In the genomic region with DNA sequence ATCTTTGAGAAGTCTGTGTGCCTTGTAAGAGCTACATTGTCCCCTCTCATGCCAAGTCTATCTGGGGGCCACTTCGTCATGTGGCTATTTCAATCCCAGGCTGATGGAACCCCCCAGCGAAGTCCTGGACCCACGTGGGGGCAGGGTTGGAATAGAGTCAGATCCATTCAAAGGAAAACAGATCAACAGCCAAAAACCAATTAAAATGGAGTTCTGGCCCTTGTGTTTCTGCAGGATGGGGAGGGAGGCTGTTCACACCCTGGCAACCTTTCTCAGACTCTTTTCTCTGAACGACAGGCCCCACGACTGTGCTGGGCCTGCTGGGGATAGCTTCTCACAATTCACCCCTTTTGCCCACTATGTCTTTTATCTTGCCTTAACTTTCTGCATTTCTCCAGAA, we compare ENCODE assay signal across 29 mouse cellular contexts. TPM values are rescaled to one million over a fixed set of nuclear protein-coding genes. Genes with fewer than 3 reads are reported as not detected.
A peak's percentile ranks its signal among the peaks of the same experiment; 100 is the strongest.
DNase-seq lines count a peak whose midpoint lies in the region; ATAC-seq and TF ChIP-seq lines count a peak whose summit lies in the region.
"Had no signal": no experiment of that assay in that cellular context is flagged by ENCODE, and none has a peak within 500 bp of the region (broad histone marks: within the 10 kb centered on the region; RNA-seq: fewer than 3 reads in every experiment).

No protein-coding gene starts in this region.

- TF ChIP-seq CTCF in testis, adult 2 months (IDR thresholded peaks at IDR 0.05; ENCODE audit: control insufficient read depth, insufficient read depth, insufficient replicate concordance, low read depth, low read length), result no peak

- no peaks in the 10 kb centered on the region for H3K36me3 ChIP-seq in forebrain, embryonic 10.5 days (replicated peaks)
- no peaks in the 10 kb centered on the region for H3K36me3 ChIP-seq in forebrain, embryonic 11.5 days (ENCODE audit: control insufficient read depth, insufficient read depth, low read length)
- no peaks in the 10 kb centered on the region for H3K36me3 ChIP-seq in testis, adult 2 months (ENCODE audit: control insufficient read depth, insufficient read depth, low read length)
- H3K36me3 ChIP-seq in heart, embryonic 11.5 days (ENCODE audit: control insufficient read depth, insufficient read depth, low read length), result no peaks in the 10 kb centered on the region
- H3K36me3 ChIP-seq: heart, embryonic 15.5 days; hindbrain, embryonic 12.5 days; limb, embryonic 13.5 days; lung, embryonic 15.5 days; midbrain, embryonic 12.5 days had no signal

- no peaks in the 10 kb centered on the region for H3K9me3 ChIP-seq in forebrain, embryonic 10.5 days
- H3K9me3 ChIP-seq in forebrain, embryonic 11.5 days (ENCODE audit: control insufficient read depth, low read length), result no peaks in the 10 kb centered on the region
- H3K9me3 ChIP-seq in heart, embryonic 11.5 days (replicated peaks; ENCODE audit: control insufficient read depth, low read length), result no peaks in the 10 kb centered on the region
- H3K9me3 ChIP-seq: heart, embryonic 15.5 days; hindbrain, embryonic 12.5 days; limb, embryonic 13.5 days; lung, embryonic 15.5 days; midbrain, embryonic 12.5 days had no signal

- peak overlapping the region; percentile 79 for H3K27ac ChIP-seq in forebrain, embryonic 10.5 days
- no peak overlapping the region for H3K27ac ChIP-seq in forebrain, embryonic 11.5 days (ENCODE audit: low read depth, low read length)
- no peak overlapping the region for H3K27ac ChIP-seq in testis, adult 2 months (ENCODE audit: control insufficient read depth, insufficient read depth, low read depth, low read length)
- no peak overlapping the region for H3K27ac ChIP-seq in heart, embryonic 11.5 days (ENCODE audit: low read depth, low read length)
- H3K27ac ChIP-seq: heart, embryonic 15.5 days; hindbrain, embryonic 12.5 days; limb, embryonic 13.5 days; lung, embryonic 15.5 days; midbrain, embryonic 12.5 days; stomach, postnatal 0 days had no signal

- peaks cover 58% of the 10 kb centered on the region for H3K27me3 ChIP-seq in forebrain, embryonic 10.5 days (ENCODE audit: poor library complexity, severe bottlenecking)
- H3K27me3 ChIP-seq in forebrain, embryonic 11.5 days (ENCODE audit: control insufficient read depth, insufficient read depth, low read length), result peaks cover 21% of the 10 kb centered on the region
- H3K27me3 ChIP-seq in testis, adult 2 months (ENCODE audit: control insufficient read depth, insufficient read depth, low read length), result no peaks in the 10 kb centered on the region
- H3K27me3 ChIP-seq in heart, embryonic 11.5 days (ENCODE audit: control insufficient read depth, insufficient read depth, low read length), result peaks cover 48% of the 10 kb centered on the region

- H3K4me2 ChIP-seq in forebrain, embryonic 11.5 days (ENCODE audit: low read depth, low read length, severe bottlenecking), result no peak overlapping the region
- H3K4me2 ChIP-seq in heart, embryonic 11.5 days, result no peak overlapping the region
- H3K4me2 ChIP-seq: heart, embryonic 15.5 days; hindbrain, embryonic 12.5 days; liver, embryonic 11.5 days; lung, embryonic 15.5 days; midbrain, embryonic 12.5 days had no signal

- H3K4me3 ChIP-seq in forebrain, embryonic 10.5 days, result no peak overlapping the region
- H3K4me3 ChIP-seq in forebrain, embryonic 11.5 days (ENCODE audit: low read depth, low read length), result no peak overlapping the region
- H3K4me3 ChIP-seq in testis, adult 2 months (ENCODE audit: control insufficient read depth, low read depth, low read length), result peak overlapping the region; percentile 29
- H3K4me3 ChIP-seq in heart, embryonic 11.5 days (ENCODE audit: low read depth, low read length), result no peak overlapping the region
- H3K4me3 ChIP-seq: erythroblast, embryonic 14.5 days; heart, embryonic 15.5 days; hindbrain, embryonic 12.5 days; left cerebral cortex, adult 2 months; limb, embryonic 13.5 days; lung, embryonic 15.5 days; midbrain, embryonic 12.5 days had no signal

- ATAC-seq in forebrain, embryonic 11.5 days (replicated peaks; ENCODE audit: low FRiP score), result no peak
- ATAC-seq in heart, embryonic 11.5 days (replicated peaks; ENCODE audit: insufficient number of reproducible peaks, low FRiP score, low TSS enrichment), result no peak
- ATAC-seq: intestine, postnatal 0 days had no signal

- TF ChIP-seq POLR2A in testis, adult 2 months (IDR thresholded peaks at IDR 0.05; ENCODE audit: control insufficient read depth, low read depth, low read length), result no peak

- peaks cover 62% of the 10 kb centered on the region for H3K4me1 ChIP-seq in forebrain, embryonic 10.5 days
- peaks cover 20% of the 10 kb centered on the region for H3K4me1 ChIP-seq in forebrain, embryonic 11.5 days (replicated peaks; ENCODE audit: control insufficient read depth, insufficient read depth, low read length)
- H3K4me1 ChIP-seq in testis, adult 2 months (ENCODE audit: control insufficient read depth, insufficient read depth, low read length), result peaks cover 17% of the 10 kb centered on the region
- H3K4me1 ChIP-seq in heart, embryonic 11.5 days (ENCODE audit: control insufficient read depth, insufficient read depth, low read length), result peaks cover 16% of the 10 kb centered on the region

- DNase-seq in forebrain, embryonic 10.5 days (ENCODE audit: extremely low spot score, low spot score), result no peak
- no peak for DNase-seq in forebrain, embryonic 11.5 days (ENCODE audit: low spot score)
- peak; percentile 43 to 63 for DNase-seq in layer of hippocampus, postnatal 10 days (ENCODE audit: low spot score in 2 of 2)
- DNase-seq in layer of hippocampus, adult 11-12 months (ENCODE audit: low spot score), result no peak
- no peak for DNase-seq in testis, postnatal 10 days (ENCODE audit: low spot score)
- no peak for DNase-seq in embryo, embryonic 10 days (ENCODE audit: low spot score)
- DNase-seq: adrenal gland, adult 8-10 months; cerebellum, adult 8-10 months; gastrocnemius, postnatal 14 days; kidney, adult 9 months; kidney, postnatal 10 days; right cerebral cortex, postnatal 4 days; thymus, postnatal 4 days had no signal

- H3K9ac ChIP-seq in forebrain, embryonic 11.5 days (ENCODE audit: low read length), result no peak overlapping the region
- H3K9ac ChIP-seq in heart, embryonic 11.5 days (ENCODE audit: low read depth, low read length), result no peak overlapping the region
- H3K9ac ChIP-seq: heart, embryonic 15.5 days; hindbrain, embryonic 12.5 days; limb, embryonic 13.5 days; lung, embryonic 15.5 days; midbrain, embryonic 12.5 days had no signal

- WGBS in forebrain, embryonic 10.5 days, result 55% methylated on average over 5 of the region's 5 CpGs
- 32% methylated on average over 5 of the region's 5 CpGs for WGBS in forebrain, embryonic 11.5 days
- WGBS in heart, embryonic 11.5 days (ENCODE audit: insufficient replicate concordance), result 53% methylated on average over 5 of the region's 5 CpGs

RNA-seq across cellular contexts. Expression of a gene that starts 7.8 kb away (rescaled TPM):
- polyA plus RNA-seq in forebrain, embryonic 10.5 days (2016; fragmentation: Nextera tagmentation; extraction: Ambion mirVana), result 19.4 and 20.1 TPM in 2 replicates
- polyA plus RNA-seq in forebrain, embryonic 11.5 days (2014; fragmentation: Nextera tagmentation; extraction: Ambion mirVana), result 16.3 and 18.4 TPM in 2 replicates
- total RNA-seq in layer of hippocampus, postnatal 10 days (2021), result 100 to 1,000 TPM in 1 of 2 experiments, 10 to 100 TPM in 1; 89.7 to 103 TPM
- polyA plus RNA-seq in testis, adult 2 months (2012; rRNA removed), result 17.9 and 19.7 TPM in 2 replicates
- polyA plus RNA-seq in heart, embryonic 11.5 days (2014; fragmentation: Nextera tagmentation; extraction: Ambion mirVana), result 4.3 and 5.5 TPM in 2 replicates
- total RNA-seq: CH12.LX; granulocyte monocyte progenitor cell, adult 5-6 weeks; neutrophil, adult 5-6 weeks had no signal
- polyA plus RNA-seq: erythroblast, embryonic 14.5 days had no signal

RNA-seq across cellular contexts. Expression of a gene that starts 20.3 kb away (rescaled TPM):
- 2.8 and 3.4 TPM in 2 replicates for polyA plus RNA-seq in forebrain, embryonic 10.5 days (2016; fragmentation: Nextera tagmentation; extraction: Ambion mirVana)
- polyA plus RNA-seq in forebrain, embryonic 11.5 days (2014; fragmentation: Nextera tagmentation; extraction: Ambion mirVana), result 2.5 and 3.0 TPM in 2 replicates
- 1 to 10 TPM; 6.3 to 7.4 TPM for total RNA-seq in layer of hippocampus, postnatal 10 days (2021)
- 0.82 and 1.0 TPM in 2 replicates for polyA plus RNA-seq in testis, adult 2 months (2012; rRNA removed)
- polyA plus RNA-seq in heart, embryonic 11.5 days (2014; fragmentation: Nextera tagmentation; extraction: Ambion mirVana), result 0.28 and 0.29 TPM in 2 replicates
- total RNA-seq: CH12.LX; granulocyte monocyte progenitor cell, adult 5-6 weeks; megakaryocyte progenitor cell, adult 5-6 weeks; neutrophil, adult 5-6 weeks had no signal
- polyA plus RNA-seq: erythroblast, embryonic 14.5 days; liver, embryonic 11.5 days had no signal

RNA-seq across cellular contexts. Expression of a gene that starts 44.4 kb away (rescaled TPM):
- polyA plus RNA-seq in forebrain, embryonic 10.5 days (2016; fragmentation: Nextera tagmentation; extraction: Ambion mirVana), result 95.1 and 102 TPM in 2 replicates
- 90.3 and 92.5 TPM in 2 replicates for polyA plus RNA-seq in forebrain, embryonic 11.5 days (2014; fragmentation: Nextera tagmentation; extraction: Ambion mirVana)
- total RNA-seq in layer of hippocampus, postnatal 10 days (2021), result 10 to 100 TPM; 43.5 to 51.0 TPM
- polyA plus RNA-seq in testis, adult 2 months (2012; rRNA removed), result 3.8 and 4.0 TPM in 2 replicates
- 48.3 and 48.7 TPM in 2 replicates for polyA plus RNA-seq in heart, embryonic 11.5 days (2014; fragmentation: Nextera tagmentation; extraction: Ambion mirVana)
- total RNA-seq: CH12.LX; granulocyte monocyte progenitor cell, adult 5-6 weeks; megakaryocyte progenitor cell, adult 5-6 weeks had no signal

RNA-seq across cellular contexts. Expression of a gene that starts 51.2 kb away (rescaled TPM):
- 13.5 and 14.6 TPM in 2 replicates for polyA plus RNA-seq in forebrain, embryonic 10.5 days (2016; fragmentation: Nextera tagmentation; extraction: Ambion mirVana)
- 18.0 and 18.8 TPM in 2 replicates for polyA plus RNA-seq in forebrain, embryonic 11.5 days (2014; fragmentation: Nextera tagmentation; extraction: Ambion mirVana)
- total RNA-seq in layer of hippocampus, postnatal 10 days (2021), result 10 to 100 TPM; 58.6 to 62.9 TPM
- polyA plus RNA-seq in testis, adult 2 months (2012; rRNA removed), result 22.6 and 27.9 TPM in 2 replicates
- polyA plus RNA-seq in heart, embryonic 11.5 days (2014; fragmentation: Nextera tagmentation; extraction: Ambion mirVana), result 6.3 and 7.8 TPM in 2 replicates

Comparison
In these comparisons a context has a peak if more than half of its experiments do, and no peak if none do; other contexts are left out.
1. DNase-seq: peak in layer of hippocampus, postnatal 10 days (2 of 2); none in forebrain, embryonic 10.5 days (single experiment), forebrain, embryonic 11.5 days (single experiment), layer of hippocampus, adult 11-12 months (single experiment), testis, postnatal 10 days (single experiment) and embryo, embryonic 10 days (single experiment).